Mouse (Mus musculus) hindbrain, embryonic 15.5 days (tissue): ENCODE results near the gene I0C0044D17Rik. TPM values are rescaled to one million over a fixed set of nuclear protein-coding genes. Genes with fewer than 3 reads are reported as not detected.
A peak's percentile ranks its signal among the peaks of the same experiment; 100 is the strongest.

Source experiments
- ATAC-seq: fragments of 200-750 bp; cut with Nextera tagmentation; 2 replicates; pipeline ENCODE4 v1.8.0; 2017; ENCODE audit warnings: low read depth, moderate number of reproducible peaks, moderate TSS enrichment; ENCODE audit not compliant: low FRiP score
- H3K27ac ChIP-seq: fragments of 300-500 bp; sonication (generic); replicated peaks from 2 replicates; pipeline ENCODE4 v1.5.1; 2015; ENCODE audit warnings: mild to moderate bottlenecking, inconsistent platforms
- H3K27me3 ChIP-seq: fragments of 300-500 bp; sonication (generic); 2 replicates; pipeline ENCODE4 v1.6.1; 2015; ENCODE audit warnings: control low read depth, inconsistent platforms
- H3K36me3 ChIP-seq: fragments of 300-500 bp; sonication (generic); 2 replicates; pipeline ENCODE4 v1.6.1; 2015; ENCODE audit warnings: control low read depth, inconsistent platforms
- H3K4me1 ChIP-seq: fragments of 300-500 bp; sonication (generic); replicated peaks from 2 replicates; pipeline ENCODE4 v1.6.1; 2015; ENCODE audit warnings: control low read depth, inconsistent platforms
- H3K4me2 ChIP-seq: fragments of 300-500 bp; sonication (generic); 2 replicates; pipeline ENCODE4 v1.6.1; 2015; ENCODE audit warnings: moderate library complexity, mild to moderate bottlenecking, inconsistent platforms
- H3K4me3 ChIP-seq: fragments of 300-500 bp; sonication (generic); 2 replicates; pipeline ENCODE4 v1.5.1; 2015; ENCODE audit warnings: mild to moderate bottlenecking, inconsistent platforms
- H3K9ac ChIP-seq: fragments of 300-500 bp; sonication (generic); 2 replicates; pipeline ENCODE4 v1.6.1; 2015; ENCODE audit warnings: inconsistent platforms
- H3K9me3 ChIP-seq: fragments of 300-500 bp; sonication (generic); 2 replicates; pipeline ENCODE4 v1.6.1; 2016; ENCODE audit warnings: control low read depth, inconsistent platforms
- WGBS: fragments of 180-500 bp; shearing (Covaris S2); methylation state at CpG from one replicate; pipeline ENCODE4 v1.1.7; 2015; 5-methylcytosine and 5-hydroxymethylcytosine counted together
- polyA plus RNA-seq: library from polyadenylated mRNA; unstranded; fragments of >200 nt; fragmentation: Nextera tagmentation; extraction: Ambion mirVana; gene quantifications from 2 replicates; pipeline ENCODE4 v1.2.1, GENCODE M21; 2015

I0C0044D17Rik gene
- polyA plus RNA-seq, 1 experiment from 2014 or later: not detected

- Histone ChIP-seq H3K9me3 (no peaks in the 10 kb centered on the region), H3K9ac (no peak overlapping the region), H3K27ac (no peak overlapping the region), H3K4me1 (peaks cover 28% of the 10 kb centered on the region), H3K4me3 (no peak overlapping the region), H3K4me2 (no peak overlapping the region), H3K27me3 (no peaks in the 10 kb centered on the region), H3K36me3 (no peaks in the 10 kb centered on the region)
- 93% methylated on average over 9 of the region's 9 CpGs for WGBS
- ATAC-seq: no peak
Measured at GRCm38 (mm10) chr4:98793486-98793885, 30.2 kb downstream of the I0C0044D17Rik start.

DNA sequence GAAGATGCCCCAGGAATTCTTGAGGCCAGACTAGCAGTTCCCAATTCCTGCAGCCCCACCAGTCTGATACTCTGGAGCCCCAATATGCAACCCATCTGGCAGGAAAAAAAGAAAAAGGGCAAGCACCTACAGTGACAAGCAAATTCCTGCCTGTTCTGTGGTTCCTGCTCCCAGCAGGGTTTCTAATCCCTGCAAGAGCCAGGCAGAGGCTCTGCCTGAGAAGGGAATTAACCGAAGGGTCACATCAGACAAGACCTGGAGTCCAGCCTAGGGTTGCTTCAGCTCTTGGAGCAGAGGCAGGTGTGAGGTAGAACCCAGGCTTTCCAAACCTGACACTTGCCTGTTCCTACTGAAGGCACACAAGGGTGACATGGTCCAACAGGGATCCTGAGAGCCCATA lies 32.9 kb downstream of the I0C0044D17Rik start:
- Histone ChIP-seq H3K4me3 (no peak overlapping the region), H3K4me2 (no peak overlapping the region), H3K9me3 (no peaks in the 10 kb centered on the region), H3K36me3 (no peaks in the 10 kb centered on the region), H3K27ac (no peak overlapping the region), H3K9ac (no peak overlapping the region), H3K4me1 (peaks cover 11% of the 10 kb centered on the region), H3K27me3 (no peaks in the 10 kb centered on the region)
- WGBS: 48% methylated on average over 1 of the region's 1 CpGs
- ATAC-seq: no peak

DNA sequence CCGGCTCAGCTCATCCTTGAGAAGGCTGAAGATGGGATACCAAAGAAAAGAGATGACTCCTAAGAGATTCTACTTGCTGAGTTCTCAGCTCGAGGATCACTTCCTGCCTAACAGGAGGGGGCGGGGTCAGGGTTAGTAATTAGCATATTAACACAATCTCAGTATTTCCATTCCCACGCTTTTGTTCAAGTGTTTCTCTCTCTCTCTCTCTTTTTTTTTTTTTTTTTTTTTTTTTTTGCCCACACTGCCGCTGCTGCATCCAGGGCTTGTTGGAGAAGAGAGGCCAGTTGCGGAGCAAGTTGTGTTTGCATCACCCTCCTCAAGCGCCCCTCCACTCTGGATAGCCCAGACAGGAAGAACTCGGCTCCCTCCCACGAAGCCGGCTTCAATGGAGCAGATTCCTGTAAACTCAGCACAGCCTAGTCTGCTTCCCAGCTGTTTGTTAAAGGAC lies 33.8 kb downstream of the I0C0044D17Rik start:
- no peak for ATAC-seq
- Histone ChIP-seq H3K4me3 (peak overlapping the region; percentile 14), H3K36me3 (no peaks in the 10 kb centered on the region), H3K27ac (peak overlapping the region; percentile 30; the same call in 1 of the 2 replicates), H3K4me1 (peaks cover 11% of the 10 kb centered on the region), H3K9ac (no peak overlapping the region), H3K4me2 (peak overlapping the region; percentile 51), H3K9me3 (no peaks in the 10 kb centered on the region), H3K27me3 (no peaks in the 10 kb centered on the region)
- 11% methylated on average over 9 of the region's 10 CpGs for WGBS

GRCm38 (mm10) chr4:98789133-98789765 lies 34.4 kb downstream of the I0C0044D17Rik start:
- Histone ChIP-seq H3K4me3 (peak overlapping the region; percentile 14), H3K27me3 (no peaks in the 10 kb centered on the region), H3K36me3 (no peaks in the 10 kb centered on the region), H3K4me2 (peak overlapping the region; percentile 51), H3K9ac (no peak overlapping the region), H3K9me3 (no peaks in the 10 kb centered on the region), H3K4me1 (peaks cover 11% of the 10 kb centered on the region), H3K27ac (peak overlapping the region; percentile 30; the same call in 1 of the 2 replicates)
- 57% methylated on average over 7 of the region's 7 CpGs for WGBS
- no peak for ATAC-seq

DNA sequence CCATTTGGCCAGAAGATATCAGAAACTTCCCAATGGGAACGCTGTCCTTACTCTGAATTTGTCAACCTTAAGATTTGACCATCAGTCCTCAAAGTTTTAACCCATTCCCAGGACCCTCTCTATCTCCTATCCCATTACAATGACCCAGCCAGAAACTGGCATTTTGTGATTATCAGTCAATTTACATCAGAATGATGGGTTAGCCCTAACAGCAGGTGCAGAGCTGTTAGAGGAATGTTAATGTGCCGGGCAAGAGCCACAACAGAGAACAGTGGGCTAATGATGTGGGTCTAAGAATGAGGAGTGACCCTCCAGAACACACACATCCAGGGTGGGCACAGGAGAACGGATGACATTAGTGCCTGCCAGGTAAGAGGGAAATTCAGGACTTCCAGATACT lies 37.4 kb downstream of the I0C0044D17Rik start:
- Histone ChIP-seq H3K4me1 (peaks cover 11% of the 10 kb centered on the region), H3K4me2 (no peak overlapping the region), H3K9me3 (no peaks in the 10 kb centered on the region), H3K4me3 (no peak overlapping the region), H3K27me3 (no peaks in the 10 kb centered on the region), H3K9ac (no peak overlapping the region), H3K27ac (no peak overlapping the region), H3K36me3 (no peaks in the 10 kb centered on the region)
- 23% methylated on average over 3 of the region's 3 CpGs for WGBS
- no peak for ATAC-seq

DNA sequence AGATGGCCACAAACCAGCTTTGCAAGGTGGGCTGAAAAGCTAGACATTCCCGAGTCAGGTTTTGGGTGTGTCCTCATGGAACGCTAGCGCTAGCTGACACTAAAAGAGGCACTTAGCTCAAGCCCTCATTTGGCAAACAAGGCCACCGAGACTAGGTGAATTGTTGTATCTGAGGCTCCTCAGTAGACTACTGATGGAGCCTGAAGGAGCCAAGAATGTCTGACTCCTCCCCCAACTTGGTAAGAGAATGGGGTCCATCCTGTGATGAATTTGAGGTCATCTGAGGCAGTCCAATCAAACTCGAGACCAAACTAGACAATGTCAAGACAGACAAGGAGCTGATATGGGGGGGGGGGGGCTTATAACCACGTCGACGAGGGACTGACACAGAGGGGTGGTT lies 37.8 kb downstream of the I0C0044D17Rik start:
- Histone ChIP-seq H3K36me3 (no peaks in the 10 kb centered on the region), H3K4me2 (no peak overlapping the region), H3K27ac (no peak overlapping the region), H3K4me3 (no peak overlapping the region), H3K9ac (no peak overlapping the region), H3K27me3 (no peaks in the 10 kb centered on the region), H3K9me3 (no peaks in the 10 kb centered on the region), H3K4me1 (peaks cover 11% of the 10 kb centered on the region)
- WGBS: 30% methylated on average over 8 of the region's 8 CpGs
- no peak for ATAC-seq

GRCm38 (mm10) chr4:98778219-98778618 lies 45.4 kb downstream of the I0C0044D17Rik start:
- no peaks in the 10 kb centered on the region for H3K36me3 ChIP-seq
- 0 out of 2 replicates have a peak, but pooled peaks cover 3% of the 10 kb centered on the region for H3K27me3 ChIP-seq
- no peak overlapping the region for H3K4me3 ChIP-seq
- no peaks in the 10 kb centered on the region for H3K9me3 ChIP-seq
- peak overlapping the region; percentile 42 for H3K4me2 ChIP-seq
- H3K9ac ChIP-seq: no peak overlapping the region
- WGBS: 18% methylated on average over 16 of the region's 16 CpGs
- no peak for ATAC-seq
- no peak overlapping the region for H3K27ac ChIP-seq
- H3K4me1 ChIP-seq: peaks cover 6% of the 10 kb centered on the region

GRCm38 (mm10) chr4:98777464-98777863 lies 46.2 kb downstream of the I0C0044D17Rik start:
- Histone ChIP-seq H3K4me1 (peaks cover 6% of the 10 kb centered on the region), H3K4me2 (no peak overlapping the region), H3K4me3 (no peak overlapping the region), H3K9ac (no peak overlapping the region), H3K27me3 (0 out of 2 replicates have a peak, but pooled peaks cover 3% of the 10 kb centered on the region), H3K27ac (no peak overlapping the region), H3K9me3 (no peaks in the 10 kb centered on the region), H3K36me3 (no peaks in the 10 kb centered on the region)
- 89% methylated on average over 6 of the region's 6 CpGs for whole genome bisulfite sequencing
- no peak for ATAC-seq

DNA sequence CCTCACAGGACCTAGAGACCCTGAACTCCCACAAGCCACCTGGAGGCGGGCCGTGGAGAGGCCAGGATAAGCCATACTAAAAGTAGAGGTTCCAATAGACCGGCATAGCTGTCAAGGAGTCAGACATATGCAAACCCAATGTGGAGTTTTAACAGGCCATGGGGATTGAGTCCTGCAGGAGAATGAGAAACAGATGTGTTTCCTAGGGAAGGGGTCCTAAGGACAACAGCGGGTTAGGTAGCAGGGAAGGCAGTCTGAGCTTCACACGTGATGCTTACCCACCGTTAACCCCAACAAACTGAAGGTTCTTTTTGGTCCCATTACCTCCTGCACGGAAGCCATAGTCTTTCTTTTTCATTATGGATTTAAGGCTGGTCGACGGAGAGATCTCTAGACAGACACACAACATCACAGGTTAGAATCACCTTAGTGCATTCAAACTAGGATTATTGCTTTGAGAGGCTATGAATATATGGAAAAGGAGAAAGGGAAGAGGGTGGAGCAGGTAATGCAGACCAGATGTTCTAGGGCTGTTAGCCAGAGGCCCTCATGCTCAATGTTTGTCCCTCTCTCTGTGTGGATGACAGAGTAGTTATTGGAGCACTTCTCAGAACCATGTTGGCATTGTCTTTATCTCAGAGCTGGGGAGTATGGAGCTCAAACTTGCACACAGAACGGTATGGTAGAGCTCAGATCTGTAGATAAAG lies 46.8 kb downstream of the I0C0044D17Rik start:
- H3K27me3 ChIP-seq: 0 out of 2 replicates have a peak, but pooled peaks cover 3% of the 10 kb centered on the region
- ATAC-seq: no peak
- peaks cover 6% of the 10 kb centered on the region for H3K4me1 ChIP-seq
- no peak overlapping the region for H3K4me2 ChIP-seq
- H3K36me3 ChIP-seq: no peaks in the 10 kb centered on the region
- WGBS: 92% methylated on average over 10 of the region's 10 CpGs
- H3K9me3 ChIP-seq: no peaks in the 10 kb centered on the region
- H3K9ac ChIP-seq: no peak overlapping the region
- H3K27ac ChIP-seq: no peak overlapping the region
- H3K4me3 ChIP-seq: no peak overlapping the region

DNA sequence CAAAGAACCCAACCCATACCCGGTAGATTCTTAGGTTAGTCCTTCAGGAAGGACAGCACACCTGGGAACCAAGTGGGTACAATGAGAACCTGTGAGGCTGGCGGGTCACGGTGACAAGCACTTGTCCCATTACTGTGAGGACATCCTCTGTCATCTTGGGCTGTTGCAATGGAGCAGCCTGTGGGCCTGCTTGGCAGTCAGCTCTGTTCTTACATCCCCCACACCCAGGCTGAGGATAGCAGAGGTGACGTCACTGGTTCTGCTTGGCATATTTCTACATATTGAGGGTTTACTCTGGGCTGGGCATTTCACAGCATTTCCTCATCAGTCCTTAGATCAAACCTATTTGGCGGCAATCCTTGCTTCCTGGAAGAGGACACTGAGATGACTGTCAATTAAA lies 49.9 kb downstream of the I0C0044D17Rik start:
- 91% methylated on average over 5 of the region's 5 CpGs for WGBS
- Histone ChIP-seq H3K4me2 (no peak overlapping the region), H3K27me3 (no peaks in the 10 kb centered on the region), H3K4me3 (no peak overlapping the region), H3K9ac (no peak overlapping the region), H3K36me3 (no peaks in the 10 kb centered on the region), H3K9me3 (no peaks in the 10 kb centered on the region), H3K27ac (no peak overlapping the region), H3K4me1 (peaks cover 6% of the 10 kb centered on the region)
- no peak for ATAC-seq
